ENCODE assay signal across 8 mouse cellular contexts in the genomic region with DNA sequence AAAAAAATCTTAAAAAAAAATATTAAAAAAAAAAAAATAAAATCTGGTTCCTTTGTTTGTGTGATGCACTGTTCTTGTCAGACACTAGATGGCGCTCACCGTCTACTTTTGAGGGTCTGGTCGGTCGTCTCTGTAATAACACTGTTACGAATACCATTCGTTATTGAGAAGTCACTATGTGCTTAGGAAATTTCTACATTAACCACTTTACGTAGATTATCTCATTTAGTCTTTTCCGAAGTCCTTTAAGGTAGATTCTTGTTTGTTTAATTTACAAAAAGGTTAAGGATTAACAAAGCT. TPM values are rescaled to one million over a fixed set of nuclear protein-coding genes. Genes with fewer than 3 reads are reported as not detected.
DNase-seq lines count a peak whose midpoint lies in the region; ATAC-seq and TF ChIP-seq lines count a peak whose summit lies in the region.

No protein-coding gene starts in this region.

- H3K79me2 ChIP-seq in MEL (ENCODE audit: control insufficient read depth, insufficient read depth, low read length, poor library complexity) = no peaks in the 10 kb centered on the region

- TF ChIP-seq RAD21 in MEL (IDR thresholded peaks at IDR 0.05; ENCODE audit: low read depth, low read length) = peak; percentile 79

- H3K4me1 ChIP-seq in MEL (ENCODE audit: control insufficient read depth in 1 of 2, insufficient read depth in 2 of 2, low read length in 2 of 2) = no peaks in the 10 kb centered on the region
- H3K4me1 ChIP-seq in heart, embryonic 16.5 days (ENCODE audit: control insufficient read depth, insufficient read depth, low read length) = peaks cover 4% of the 10 kb centered on the region; the same call in 1 of the 2 replicates
- no peaks in the 10 kb centered on the region for H3K4me1 ChIP-seq in limb, embryonic 14.5 days (ENCODE audit: control insufficient read depth, insufficient read depth, low read length)

- H3K27ac ChIP-seq in layer of hippocampus, adult 2 months = no peak overlapping the region
- H3K27ac ChIP-seq in MEL (ENCODE audit: control insufficient read depth, low read depth, low read length) = no peak overlapping the region
- no peak overlapping the region for H3K27ac ChIP-seq in heart, embryonic 16.5 days (ENCODE audit: low read length)
- no peak overlapping the region for H3K27ac ChIP-seq in limb, embryonic 14.5 days (replicated peaks; ENCODE audit: low read depth, low read length)

- no peaks in the 10 kb centered on the region; a peak in 1 of 4 replicates for H3K27me3 ChIP-seq in MEL (ENCODE audit: control insufficient read depth in 1 of 2, insufficient read depth in 2 of 2, low read length in 2 of 2)
- no peaks in the 10 kb centered on the region for H3K27me3 ChIP-seq in heart, embryonic 16.5 days (ENCODE audit: control insufficient read depth, insufficient read depth, low read length)
- H3K27me3 ChIP-seq in limb, embryonic 14.5 days (ENCODE audit: control insufficient read depth, insufficient read depth, low read length) = no peaks in the 10 kb centered on the region

- no peak for TF ChIP-seq EP300 in MEL (IDR thresholded peaks at IDR 0.05; ENCODE audit: low read depth in 1 of 2, low read length in 2 of 2)

- H3K4me3 ChIP-seq in layer of hippocampus, adult 2 months = no peak overlapping the region
- H3K4me3 ChIP-seq in MEL (ENCODE audit: control insufficient read depth in 1 of 2, insufficient read depth in 1 of 2, low read depth in 2 of 2, low read length in 2 of 2) = no peak overlapping the region
- H3K4me3 ChIP-seq in heart, embryonic 16.5 days (ENCODE audit: low read length) = no peak overlapping the region
- no peak overlapping the region for H3K4me3 ChIP-seq in limb, embryonic 14.5 days (replicated peaks; ENCODE audit: low read length)

- no peaks in the 10 kb centered on the region for H3K36me3 ChIP-seq in MEL (ENCODE audit: control insufficient read depth in 1 of 2, insufficient read depth in 2 of 2, low read length in 2 of 2)
- H3K36me3 ChIP-seq in heart, embryonic 16.5 days (ENCODE audit: control insufficient read depth, insufficient read depth) = no peaks in the 10 kb centered on the region
- H3K36me3 ChIP-seq in limb, embryonic 14.5 days (ENCODE audit: control insufficient read depth, insufficient read depth, low read length) = no peaks in the 10 kb centered on the region

- H3K4me2 ChIP-seq in heart, embryonic 16.5 days (ENCODE audit: low read depth, low read length) = peak overlapping the region; percentile 33
- H3K4me2 ChIP-seq in limb, embryonic 14.5 days (replicated peaks; ENCODE audit: low read depth, low read length, severe bottlenecking) = no peak overlapping the region

- no peaks in the 10 kb centered on the region for H3K9me3 ChIP-seq in MEL (replicated peaks; ENCODE audit: insufficient read depth, low read length)
- H3K9me3 ChIP-seq in heart, embryonic 16.5 days (replicated peaks; ENCODE audit: control insufficient read depth, low read length) = no peaks in the 10 kb centered on the region
- no peaks in the 10 kb centered on the region for H3K9me3 ChIP-seq in limb, embryonic 14.5 days (ENCODE audit: control insufficient read depth, low read length)

- no peak for TF ChIP-seq POLR2A in MEL (IDR thresholded peaks at IDR 0.05; ENCODE audit: control insufficient read depth in 1 of 2, insufficient read depth in 1 of 2, low read depth in 1 of 2, low read length in 2 of 2, poor library complexity in 1 of 2)
- no peak for TF ChIP-seq POLR2A in limb, embryonic 14.5 days (IDR thresholded peaks at IDR 0.05; ENCODE audit: borderline replicate concordance, extremely low read depth, insufficient read depth, insufficient read length)

- TF ChIP-seq CTCF in layer of hippocampus, adult 2 months (conservative IDR thresholded peaks at IDR 0.05) = peak; percentile 90
- peak; percentile 48 to 75 (median 69); a peak in 5 of 6 replicates for TF ChIP-seq CTCF in MEL (IDR thresholded peaks at IDR 0.05 in 2 of 3, conservative IDR thresholded peaks at IDR 0.05 in 1 of 3; ENCODE audit: control insufficient read depth in 1 of 3, insufficient read depth in 1 of 3, low read depth in 2 of 3, low read length in 3 of 3, poor library complexity in 1 of 3, severe bottlenecking in 1 of 3)

- 9% methylated on average over 8 of the region's 8 CpGs for WGBS in heart, embryonic 16.5 days
- WGBS in limb, embryonic 14.5 days = 9% methylated on average over 8 of the region's 8 CpGs

- peak; percentile 37 to 62 for DNase-seq in layer of hippocampus, adult 2 months (ENCODE audit: low spot score in 2 of 2)
- DNase-seq in layer of hippocampus, postnatal 36 days = no peak
- peak; percentile 70 for DNase-seq in MEL (ENCODE audit: low read depth, low spot score)
- peak; percentile 60 for DNase-seq in cerebellum, adult 8-10 months
- DNase-seq in limb, embryonic 14.5 days (ENCODE audit: low spot score) = peak; percentile 62
- peak; percentile 30 for DNase-seq in retina, adult 2 months (ENCODE audit: low read depth, low spot score)
- no peak for DNase-seq in frontal cortex, postnatal 10 days (ENCODE audit: low spot score in 2 of 2)

- no peak for ATAC-seq in heart, embryonic 16.5 days (replicated peaks; ENCODE audit: extremely low read depth, insufficient read depth, low FRiP score)
- ATAC-seq in limb, embryonic 14.5 days (ENCODE audit: low FRiP score, low read depth) = peak; percentile 50; the same call in 1 of the 2 replicates

- H3K9ac ChIP-seq in MEL (ENCODE audit: control insufficient read depth, low read depth, low read length, poor library complexity, severe bottlenecking) = no peak overlapping the region
- H3K9ac ChIP-seq in heart, embryonic 16.5 days (ENCODE audit: low read length) = no peak overlapping the region
- H3K9ac ChIP-seq in limb, embryonic 14.5 days (ENCODE audit: low read depth, low read length, severe bottlenecking) = no peak overlapping the region

TF ChIP-seq in MEL, 35 proteins besides CTCF, POLR2A, EP300 and RAD21:
- TF ChIP-seq SMC3 (IDR thresholded peaks at IDR 0.05; ENCODE audit: low read depth, low read length) (peak; percentile 53), ZNF384 (IDR thresholded peaks at IDR 0.05; ENCODE audit: low read depth, low read length) (peak; percentile 90), ETS1 (IDR thresholded peaks at IDR 0.05; ENCODE audit: low read depth, low read length) (no peak), TBP (IDR thresholded peaks at IDR 0.05; ENCODE audit: low read depth, low read length) (no peak), ZC3H11A (IDR thresholded peaks at IDR 0.05; ENCODE audit: low read depth, low read length) (peak; percentile 51)

RNA-seq across cellular contexts. Expression of gene Api5, which starts 27.9 kb away (rescaled TPM):
- 10 to 100 TPM; 62.1 to 64.2 TPM for total RNA-seq in layer of hippocampus, adult 2 months (2021)
- 10 to 100 TPM; 65.6 to 66.3 TPM for total RNA-seq in layer of hippocampus, postnatal 36 days (2021)
- 100 and 103 TPM in 2 replicates for total RNA-seq in MEL (2012; rRNA removed)
- 100 to 1,000 TPM in 1 of 2 experiments, 10 to 100 TPM in 1; 46.2 to 105 TPM for polyA plus RNA-seq in MEL (2012; ENCODE audit: insufficient read depth in 1 of 2, insufficient read length in 2 of 2, low read depth in 1 of 2, low replicate concordance in 2 of 2, missing spikeins in 1 of 2)
- 84.0 and 90.2 TPM in 2 replicates for polyA plus RNA-seq in heart, embryonic 16.5 days (2015; fragmentation: Nextera tagmentation; extraction: Ambion mirVana)
- 58.6 and 59.6 TPM in 2 replicates for polyA plus RNA-seq in limb, embryonic 14.5 days (2012; rRNA removed)
- 142 and 152 TPM in 2 replicates for polyA plus RNA-seq in limb, embryonic 14.5 days (2014; fragmentation: Nextera tagmentation; extraction: Ambion mirVana)

RNA-seq across cellular contexts. Expression of gene Ttc17, which starts 59.4 kb away (rescaled TPM):
- 10 to 100 TPM; 37.1 to 40.6 TPM for total RNA-seq in layer of hippocampus, adult 2 months (2021)
- total RNA-seq in layer of hippocampus, postnatal 36 days (2021) = 10 to 100 TPM; 32.0 to 32.1 TPM
- total RNA-seq in MEL (2012; rRNA removed) = 7.0 and 8.8 TPM in 2 replicates
- 10 to 100 TPM in 1 of 2 experiments, not detected in 1; 10.2 TPM for polyA plus RNA-seq in MEL (2012; ENCODE audit: insufficient read depth in 1 of 2, insufficient read length in 2 of 2, low read depth in 1 of 2, low replicate concordance in 2 of 2, missing spikeins in 1 of 2)
- 16.9 and 17.5 TPM in 2 replicates for polyA plus RNA-seq in heart, embryonic 16.5 days (2015; fragmentation: Nextera tagmentation; extraction: Ambion mirVana)
- 18.3 and 19.0 TPM in 2 replicates for polyA plus RNA-seq in limb, embryonic 14.5 days (2012; rRNA removed)
- 17.8 and 19.1 TPM in 2 replicates for polyA plus RNA-seq in limb, embryonic 14.5 days (2014; fragmentation: Nextera tagmentation; extraction: Ambion mirVana)

Comparison
In these comparisons a context has a peak if more than half of its experiments do, and no peak if none do; other contexts are left out.
1. DNase-seq: peak in layer of hippocampus, adult 2 months (2 of 2), MEL (single experiment), cerebellum, adult 8-10 months (single experiment), limb, embryonic 14.5 days (single experiment) and retina, adult 2 months (single experiment); none in layer of hippocampus, postnatal 36 days (0 of 2) and frontal cortex, postnatal 10 days (0 of 2).